Mouse (Mus musculus): ENCODE measurements around the gene Adamts12. TPM values are rescaled to one million over a fixed set of nuclear protein-coding genes. Genes with fewer than 3 reads are reported as not detected.

Adamts12 gene
- polyA plus RNA-seq, 1 experiment from 2014 or later, result 2.3 TPM

GRCm38 (mm10) chr15:11118371-11118770 lies 53.8 kb downstream of the Adamts12 start:
- Histone ChIP-seq H3K4me1 (no peaks in the 10 kb centered on the region; the same call in 1 of the 2 replicates), H3K9me3 (no peaks in the 10 kb centered on the region), H3K4me2 (no peak overlapping the region), H3K27ac (no peak overlapping the region), H3K4me3 (replicated peaks) (no peak overlapping the region), H3K27me3 (replicated peaks) (no peaks in the 10 kb centered on the region), H3K36me3 (no peaks in the 10 kb centered on the region), H3K9ac (no peak overlapping the region)
- no peak for ATAC-seq (ENCODE audit: insufficient read depth, low FRiP score, low read depth)

DNA sequence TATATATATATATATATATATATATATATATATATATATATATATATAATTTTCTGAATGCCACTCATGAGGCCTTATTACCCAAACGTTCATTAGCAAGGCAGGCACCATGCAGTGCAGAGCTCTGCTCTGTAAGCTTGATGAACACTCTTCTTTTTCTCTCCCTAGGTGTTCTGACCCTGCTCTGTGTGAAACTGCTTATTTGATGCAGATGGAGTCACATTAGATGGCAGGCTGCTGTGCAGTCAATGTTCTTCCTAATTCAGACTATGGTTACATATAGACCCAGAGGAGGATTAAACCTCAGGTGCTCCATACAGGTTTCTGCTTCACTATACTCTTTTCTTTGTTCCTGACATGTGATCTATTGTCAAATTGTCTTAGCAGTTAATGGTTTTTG lies 57.1 kb downstream of the Adamts12 start:
- ATAC-seq (ENCODE audit: insufficient read depth, low FRiP score, low read depth), result no peak
- WGBS, result 67% methylated on average over 1 of the region's 1 CpGs
- no peaks in the 10 kb centered on the region for H3K27me3 ChIP-seq (replicated peaks)
- no peaks in the 10 kb centered on the region for H3K36me3 ChIP-seq
- H3K4me3 ChIP-seq (replicated peaks), result no peak overlapping the region
- H3K9ac ChIP-seq, result no peak overlapping the region
- no peaks in the 10 kb centered on the region for H3K9me3 ChIP-seq
- H3K4me2 ChIP-seq, result no peak overlapping the region
- no peak overlapping the region for H3K27ac ChIP-seq
- no peaks in the 10 kb centered on the region for H3K4me1 ChIP-seq

DNA sequence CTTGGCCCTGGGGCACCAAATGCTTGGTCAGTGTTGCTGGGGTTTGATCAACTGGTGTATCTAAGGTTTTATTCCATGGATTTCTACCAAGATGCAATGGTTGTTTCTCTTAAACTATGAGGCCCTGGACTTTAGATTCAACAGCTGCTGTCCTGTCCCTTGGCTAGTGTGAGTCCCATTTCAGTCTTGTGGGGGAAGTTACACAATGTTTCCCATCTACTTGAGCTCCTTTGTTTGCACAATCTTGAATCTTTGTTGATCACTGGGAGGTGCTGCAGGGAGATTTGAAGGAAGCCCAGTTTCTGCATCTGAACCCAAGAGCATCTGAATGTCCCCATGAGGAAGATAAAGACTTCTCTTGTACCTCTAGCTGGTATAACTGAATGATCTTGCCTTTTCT lies 60.8 kb downstream of the Adamts12 start:
- Histone ChIP-seq H3K27ac (no peak overlapping the region), H3K4me2 (no peak overlapping the region), H3K36me3 (no peaks in the 10 kb centered on the region), H3K4me1 (no peaks in the 10 kb centered on the region), H3K9me3 (no peaks in the 10 kb centered on the region), H3K9ac (no peak overlapping the region), H3K27me3 (replicated peaks) (no peaks in the 10 kb centered on the region), H3K4me3 (replicated peaks) (no peak overlapping the region)
- ATAC-seq (ENCODE audit: insufficient read depth, low FRiP score, low read depth), result no peak

DNA sequence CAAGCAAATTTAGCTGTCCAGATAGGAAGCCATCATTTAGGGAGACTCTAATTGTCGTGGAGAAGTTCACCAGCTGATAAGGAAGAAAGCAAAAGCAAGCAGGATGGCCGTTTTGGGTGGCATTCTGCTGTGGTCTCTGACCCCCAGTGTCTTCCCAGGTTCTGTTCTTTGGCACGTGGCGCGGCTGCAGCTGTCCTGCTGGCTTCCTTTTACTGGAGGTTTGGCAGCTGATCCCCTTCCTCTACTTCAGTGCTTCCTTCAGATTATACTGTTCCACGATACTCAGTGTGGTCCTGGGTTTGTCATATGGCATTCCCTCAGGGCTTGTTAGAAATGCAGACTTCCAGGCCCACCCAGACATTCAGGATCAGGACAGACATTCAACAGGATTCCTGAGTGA lies 63.9 kb downstream of the Adamts12 start:
- Histone ChIP-seq H3K27me3 (replicated peaks) (no peaks in the 10 kb centered on the region), H3K27ac (no peak overlapping the region), H3K9ac (no peak overlapping the region), H3K4me2 (no peak overlapping the region), H3K36me3 (no peaks in the 10 kb centered on the region), H3K9me3 (no peaks in the 10 kb centered on the region), H3K4me1 (no peaks in the 10 kb centered on the region), H3K4me3 (replicated peaks) (no peak overlapping the region)
- ATAC-seq (ENCODE audit: insufficient read depth, low FRiP score, low read depth), result no peak
- 58% methylated on average over 6 of the region's 6 CpGs for WGBS

DNA sequence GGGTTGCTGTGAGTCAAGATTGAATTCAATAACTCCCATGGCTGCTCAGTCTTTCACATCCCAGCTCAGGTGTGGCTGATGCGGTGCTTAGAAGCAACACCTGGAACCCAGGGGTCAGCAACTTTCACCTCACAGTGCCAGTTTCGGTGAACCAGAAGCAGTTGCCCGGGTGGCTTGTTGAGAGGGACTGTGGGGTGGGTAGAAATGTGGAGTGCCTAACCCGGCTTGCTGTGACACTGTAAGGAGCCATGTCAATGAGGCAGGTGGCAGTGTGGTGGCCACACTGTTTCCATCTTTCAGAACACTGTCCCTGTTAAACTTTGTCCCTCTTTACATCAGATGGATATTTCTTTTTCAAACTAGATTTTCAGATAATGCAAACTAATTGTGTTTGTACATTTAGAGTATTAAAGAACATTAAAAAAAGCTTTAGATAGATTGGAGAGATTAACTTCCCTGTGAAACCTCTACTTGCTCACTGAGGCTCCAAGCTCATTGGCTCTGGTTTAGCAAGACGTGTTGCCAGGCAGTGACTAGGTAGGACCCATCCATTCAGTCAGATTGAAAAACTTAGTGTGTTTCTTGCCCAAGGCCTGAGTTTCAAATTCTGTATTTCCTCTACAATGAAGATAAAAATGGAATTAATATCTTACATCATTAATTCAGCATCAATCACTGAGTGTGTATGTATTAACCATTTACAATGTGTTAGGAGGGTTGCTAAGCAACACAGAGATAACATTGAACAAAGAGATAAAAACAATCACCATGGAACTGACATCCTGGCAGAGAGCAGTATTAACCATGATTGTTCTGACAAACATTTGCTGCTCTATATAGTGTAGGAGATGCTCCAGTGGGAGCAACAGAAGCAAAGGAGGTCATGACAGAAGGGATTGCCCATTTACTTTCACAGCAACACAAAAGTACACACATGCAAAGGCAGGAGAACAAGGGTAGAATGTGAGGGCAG lies 68.3 kb downstream of the Adamts12 start:
- ATAC-seq (ENCODE audit: insufficient read depth, low FRiP score, low read depth), result no peak
- WGBS, result 81% methylated on average over 5 of the region's 5 CpGs
- no peaks in the 10 kb centered on the region for H3K9me3 ChIP-seq
- no peaks in the 10 kb centered on the region for H3K27me3 ChIP-seq (replicated peaks)
- H3K36me3 ChIP-seq, result no peaks in the 10 kb centered on the region
- no peak overlapping the region for H3K4me2 ChIP-seq
- no peak overlapping the region for H3K9ac ChIP-seq
- H3K4me1 ChIP-seq, result no peaks in the 10 kb centered on the region
- H3K4me3 ChIP-seq (replicated peaks), result no peak overlapping the region
- H3K27ac ChIP-seq, result no peak overlapping the region

- H3K27me3 ChIP-seq (replicated peaks), result no peaks in the 10 kb centered on the region
- H3K36me3 ChIP-seq, result no peaks in the 10 kb centered on the region
- H3K27ac ChIP-seq, result no peak overlapping the region
- no peak for ATAC-seq (ENCODE audit: insufficient read depth, low FRiP score, low read depth)
- H3K4me1 ChIP-seq, result no peaks in the 10 kb centered on the region
- WGBS, result 37% methylated on average over 3 of the region's 3 CpGs
- H3K9ac ChIP-seq, result no peak overlapping the region
- no peak overlapping the region for H3K4me2 ChIP-seq
- H3K4me3 ChIP-seq (replicated peaks), result no peak overlapping the region
- H3K9me3 ChIP-seq, result no peaks in the 10 kb centered on the region
Measured at GRCm38 (mm10) chr15:11145581-11145980, 81.0 kb downstream of the Adamts12 start.

GRCm38 (mm10) chr15:11159386-11159785 lies 94.8 kb downstream of the Adamts12 start:
- ATAC-seq (ENCODE audit: insufficient read depth, low FRiP score, low read depth), result no peak
- Histone ChIP-seq H3K27ac (no peak overlapping the region), H3K4me2 (no peak overlapping the region)

GRCm38 (mm10) chr15:11160759-11161158 lies 96.2 kb downstream of the Adamts12 start:
- Histone ChIP-seq H3K27me3 (replicated peaks) (no peaks in the 10 kb centered on the region), H3K27ac (no peak overlapping the region), H3K36me3 (no peaks in the 10 kb centered on the region), H3K4me1 (no peaks in the 10 kb centered on the region), H3K4me3 (replicated peaks) (no peak overlapping the region), H3K9ac (no peak overlapping the region), H3K9me3 (no peaks in the 10 kb centered on the region), H3K4me2 (no peak overlapping the region)
- ATAC-seq (ENCODE audit: insufficient read depth, low FRiP score, low read depth), result no peak
- 16% methylated on average over 2 of the region's 2 CpGs for WGBS

More at GRCm38 (mm10) chr15:11159386-11159785, 94.8 kb downstream of the Adamts12 start:
- Histone ChIP-seq H3K9me3 (no peaks in the 10 kb centered on the region), H3K4me3 (replicated peaks) (no peak overlapping the region), H3K27me3 (replicated peaks) (no peaks in the 10 kb centered on the region), H3K36me3 (no peaks in the 10 kb centered on the region), H3K9ac (no peak overlapping the region), H3K4me1 (no peaks in the 10 kb centered on the region)
- 55% methylated on average over 6 of the region's 6 CpGs for WGBS

DNA sequence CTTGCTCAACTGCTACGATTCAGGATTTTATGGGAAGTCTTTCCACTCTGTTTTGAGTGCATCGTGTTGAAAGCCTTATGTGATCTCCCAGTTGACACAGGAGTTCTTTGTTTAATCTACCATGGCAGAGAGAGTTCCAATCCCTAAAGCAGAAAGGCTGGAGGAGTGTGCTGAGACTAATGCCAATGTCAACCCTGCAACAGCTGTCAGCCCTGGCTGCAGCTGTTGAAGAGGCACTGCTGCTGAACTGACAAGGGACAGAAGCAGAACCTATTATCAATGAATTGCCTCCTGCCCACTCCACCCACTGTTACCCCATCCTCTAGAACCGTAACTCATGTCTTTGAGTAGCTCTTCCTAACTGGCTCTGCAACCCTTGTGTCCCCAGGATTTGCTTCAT lies 101.3 kb downstream of the Adamts12 start:
- no peak for ATAC-seq (ENCODE audit: insufficient read depth, low FRiP score, low read depth)
- H3K4me2 ChIP-seq, result no peak overlapping the region
- no peaks in the 10 kb centered on the region for H3K4me1 ChIP-seq
- no peaks in the 10 kb centered on the region for H3K36me3 ChIP-seq
- no peak overlapping the region for H3K4me3 ChIP-seq (replicated peaks)
- WGBS, result 42% methylated on average over 3 of the region's 3 CpGs
- no peaks in the 10 kb centered on the region for H3K9me3 ChIP-seq
- H3K27ac ChIP-seq, result no peak overlapping the region
- no peak overlapping the region for H3K9ac ChIP-seq
- no peaks in the 10 kb centered on the region for H3K27me3 ChIP-seq (replicated peaks)

DNA sequence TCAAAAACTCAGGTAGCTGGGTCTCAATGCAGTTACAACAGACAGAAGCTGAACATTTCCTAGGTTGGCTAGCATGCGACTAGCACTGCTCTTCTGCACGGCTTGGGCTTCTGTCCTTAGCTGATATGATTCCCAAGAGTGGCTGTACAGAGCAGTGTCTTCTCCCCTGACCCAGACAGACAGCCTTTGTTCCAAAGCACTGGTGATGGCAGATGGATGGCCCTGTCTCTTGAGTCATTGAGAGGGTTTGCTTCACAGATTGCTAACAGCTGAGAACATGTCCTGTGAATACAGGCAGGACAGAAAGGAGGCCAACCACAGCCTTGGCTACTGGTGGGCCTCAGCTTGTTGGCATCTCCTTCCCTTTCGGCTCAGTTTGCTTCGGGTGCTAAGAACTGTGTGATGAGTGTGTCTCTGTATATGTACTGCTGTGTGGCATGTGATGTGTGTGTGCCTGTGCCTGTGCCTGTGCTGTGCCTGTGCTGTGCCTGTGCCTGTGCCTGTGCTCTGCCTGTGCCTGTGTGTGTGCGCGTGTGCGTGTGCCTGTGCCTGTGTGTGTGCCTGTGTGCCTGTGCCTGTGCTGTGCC lies 109.4 kb downstream of the Adamts12 start:
- Histone ChIP-seq H3K9ac (no peak overlapping the region), H3K36me3 (no peaks in the 10 kb centered on the region), H3K4me2 (no peak overlapping the region), H3K27me3 (replicated peaks) (no peaks in the 10 kb centered on the region), H3K27ac (no peak overlapping the region), H3K4me3 (replicated peaks) (no peak overlapping the region), H3K4me1 (no peaks in the 10 kb centered on the region), H3K9me3 (no peaks in the 10 kb centered on the region; the same call in 1 of the 2 replicates)
- WGBS, result 93% methylated on average over 7 of the region's 7 CpGs
- ATAC-seq (ENCODE audit: insufficient read depth, low FRiP score, low read depth), result no peak

GRCm38 (mm10) chr15:11174842-11175241 lies 110.3 kb downstream of the Adamts12 start:
- Histone ChIP-seq H3K36me3 (no peaks in the 10 kb centered on the region), H3K4me2 (no peak overlapping the region), H3K9ac (no peak overlapping the region), H3K27me3 (replicated peaks) (no peaks in the 10 kb centered on the region), H3K4me1 (no peaks in the 10 kb centered on the region), H3K27ac (no peak overlapping the region), H3K9me3 (no peaks in the 10 kb centered on the region; the same call in 1 of the 2 replicates), H3K4me3 (replicated peaks) (no peak overlapping the region)
- 73% methylated on average over 13 of the region's 13 CpGs for WGBS
- ATAC-seq (ENCODE audit: insufficient read depth, low FRiP score, low read depth), result no peak

DNA sequence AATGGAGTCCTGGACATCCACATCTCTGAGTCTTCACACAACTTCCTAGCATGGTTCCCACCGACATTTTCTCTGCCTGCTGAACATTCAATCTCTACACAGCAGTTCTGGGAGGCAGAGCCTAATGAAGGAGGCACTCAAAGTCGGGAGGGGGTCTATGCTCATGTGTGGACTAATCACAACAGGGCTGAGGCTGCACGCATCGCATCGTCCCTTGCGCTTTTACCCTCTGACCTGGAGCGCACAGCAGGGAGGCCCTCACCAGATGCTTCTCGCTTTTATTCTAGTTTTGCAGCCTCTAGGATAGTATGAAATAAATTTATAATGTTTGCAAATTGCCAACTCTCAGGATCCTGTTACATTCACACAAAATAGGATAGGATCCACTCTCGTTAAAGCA lies 112.9 kb downstream of the Adamts12 start:
- Histone ChIP-seq H3K36me3 (no peaks in the 10 kb centered on the region), H3K9ac (no peak overlapping the region), H3K4me2 (no peak overlapping the region), H3K27ac (no peak overlapping the region), H3K4me1 (no peaks in the 10 kb centered on the region), H3K4me3 (replicated peaks) (no peak overlapping the region), H3K9me3 (no peaks in the 10 kb centered on the region; the same call in 1 of the 2 replicates), H3K27me3 (replicated peaks) (no peaks in the 10 kb centered on the region)
- 48% methylated on average over 9 of the region's 9 CpGs for WGBS
- ATAC-seq (ENCODE audit: insufficient read depth, low FRiP score, low read depth), result no peak
